Mouse (Mus musculus) G1E-ER4 (cell line): Measurements from ENCODE around the gene Vmn1r50. TPM values are rescaled to one million over a fixed set of nuclear protein-coding genes. Genes with fewer than 3 reads are reported as not detected.
"Not testable (repeated sequence)": the region's sequence is repeated elsewhere in the genome, so short reads cannot be mapped to it uniquely, and the experiment has no call there.

Source experiments
- GATA1 ChIP-seq: IDR thresholded peaks from one replicate; pipeline ENCODE4 v1.8.0; 2012; ENCODE audit warnings: low read length, inconsistent platforms
- polyA plus RNA-seq: library from polyadenylated mRNA; stranded (reverse); fragments of >175 nt; gene quantifications from 2 replicates; pipeline ENCODE4 v1.2.3, GENCODE M21; 2012

Gene Vmn1r50
- not detected in 2 replicates for polyA plus RNA-seq

- no peak for TF ChIP-seq GATA1
These were observed at the start of gene Vmn1r50 for GRCm38 (mm10) chr6:90101130-90101529. TSS of gene Vmn1r50 (plus strand) at chr6:90101430.

- TF ChIP-seq GATA1: no peak
These were observed 22.8 kb upstream of the Vmn1r50 start, which contains the start of gene Vmn1r49 for GRCm38 (mm10) chr6:90078406-90078805. TSS of gene Vmn1r49 (minus strand) at chr6:90078506.

GRCm38 (mm10) chr6:90100566-90100965, 664 bp upstream of the Vmn1r50 start:
- no peak for TF ChIP-seq GATA1

GRCm38 (mm10) chr6:90122296-90122695, 21.1 kb downstream of the Vmn1r50 start, which contains the start of gene Vmn1r51:
TSS of gene Vmn1r51 (plus strand) at chr6:90122596.
- TF ChIP-seq GATA1: not testable (repeated sequence)

Other genes with a start within 250 kb of the Vmn1r50 start
- not detected in 2 replicates for gene Vmn1r42, start 225.0 kb upstream of the Vmn1r50 start, polyA plus RNA-seq
- gene Vmn1r43, start 225.0 kb upstream of the Vmn1r50 start, polyA plus RNA-seq: not detected in 2 replicates
- gene Vmn1r44, start 217.8 kb upstream of the Vmn1r50 start, polyA plus RNA-seq: not detected in 2 replicates
- gene Vmn1r45, start 160.8 kb upstream of the Vmn1r50 start, polyA plus RNA-seq: not detected in 2 replicates
- not detected in 2 replicates for gene Vmn1r46, start 132.1 kb upstream of the Vmn1r50 start, polyA plus RNA-seq
- not detected in 2 replicates for gene Vmn1r47, start 85.3 kb upstream of the Vmn1r50 start, polyA plus RNA-seq
- gene Vmn1r48, start 64.6 kb upstream of the Vmn1r50 start, polyA plus RNA-seq: not detected in 2 replicates
- not detected in 2 replicates for gene Vmn1r49, start 22.9 kb upstream of the Vmn1r50 start, polyA plus RNA-seq
- not detected in 2 replicates for gene Vmn1r51, start 21.2 kb downstream of the Vmn1r50 start, polyA plus RNA-seq
- gene Vmn1r52, start 73.4 kb downstream of the Vmn1r50 start, polyA plus RNA-seq: not detected in 2 replicates
- not detected in 2 replicates for gene V1ra8, start 101.4 kb downstream of the Vmn1r50 start, polyA plus RNA-seq
- gene Vmn1r53, start 123.0 kb downstream of the Vmn1r50 start, polyA plus RNA-seq: not detected in 2 replicates
- not detected in 2 replicates for gene Vmn1r54, start 144.9 kb downstream of the Vmn1r50 start, polyA plus RNA-seq
- gene BC048671, start 199.8 kb downstream of the Vmn1r50 start, polyA plus RNA-seq: not detected in 2 replicates
- gene Chst13, start 223.8 kb downstream of the Vmn1r50 start, polyA plus RNA-seq: not detected in 2 replicates
- not detected in 2 replicates for gene Uroc1, start 231.9 kb downstream of the Vmn1r50 start, polyA plus RNA-seq